Mouse (Mus musculus) adrenal gland, adult 18-20 months (tissue): ENCODE measurements around the gene Akap5. TPM values are rescaled to one million over a fixed set of nuclear protein-coding genes. Genes with fewer than 3 reads are reported as not detected.

ENCODE experiments used
- DNase-seq, 2 experiments: peaks; one replicate each; pipeline ENCODE4 v3.0.0; 2021 to 2022; ENCODE audit warnings: low spot score in 2 of 2
- total RNA-seq, 2 experiments: library from RNA; stranded (reverse); gene quantifications; 1 replicate in 1 of 2; 2 replicates in 1 of 2; pipeline ENCODE4 v1.2.3; 2021

Akap5 gene
- total RNA-seq, 2 experiments from 2014 or later: 0.33 to 0.54 TPM

DNA sequence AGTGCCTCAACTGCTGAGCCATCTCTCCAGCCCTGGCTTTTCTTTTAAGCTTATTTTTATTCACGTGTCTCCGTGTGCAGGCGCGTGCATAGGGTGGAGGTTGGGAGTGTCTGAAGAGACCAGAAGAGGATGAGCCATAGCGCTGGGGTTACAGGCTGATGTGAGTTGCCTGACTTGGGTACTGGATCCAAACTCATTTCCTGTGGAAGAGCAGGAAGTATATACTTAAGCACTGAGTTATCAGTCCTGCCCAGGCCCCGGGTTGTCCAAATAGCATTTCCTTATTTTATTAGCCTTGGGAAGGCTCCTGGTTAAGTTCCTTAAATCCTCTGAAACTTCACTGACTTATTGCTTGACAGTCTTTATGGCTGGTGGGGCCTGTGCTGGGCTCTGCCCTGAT, 14.7 kb upstream of the Akap5 start:
- no peak for DNase-seq

DNA sequence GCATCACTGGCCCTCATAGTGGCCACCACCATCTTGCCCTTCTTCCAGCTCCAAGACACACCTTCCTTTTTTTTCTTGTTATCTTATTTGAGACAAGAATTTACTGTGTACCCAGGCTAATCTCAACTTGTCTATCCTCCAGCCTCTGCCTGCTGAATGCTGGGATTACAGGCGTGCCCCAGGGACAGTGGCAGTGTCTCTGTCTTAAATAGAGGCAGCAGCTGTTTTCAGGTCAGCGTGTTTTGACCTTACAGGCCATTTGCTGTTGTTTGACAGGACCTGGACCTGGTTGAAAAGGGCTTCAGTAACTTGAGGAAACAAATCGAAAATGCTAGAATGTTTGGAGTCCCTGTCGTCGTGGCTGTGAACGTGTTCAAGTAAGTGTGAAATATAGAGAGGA, 14.1 kb upstream of the Akap5 start:
- no peak for DNase-seq

DNA sequence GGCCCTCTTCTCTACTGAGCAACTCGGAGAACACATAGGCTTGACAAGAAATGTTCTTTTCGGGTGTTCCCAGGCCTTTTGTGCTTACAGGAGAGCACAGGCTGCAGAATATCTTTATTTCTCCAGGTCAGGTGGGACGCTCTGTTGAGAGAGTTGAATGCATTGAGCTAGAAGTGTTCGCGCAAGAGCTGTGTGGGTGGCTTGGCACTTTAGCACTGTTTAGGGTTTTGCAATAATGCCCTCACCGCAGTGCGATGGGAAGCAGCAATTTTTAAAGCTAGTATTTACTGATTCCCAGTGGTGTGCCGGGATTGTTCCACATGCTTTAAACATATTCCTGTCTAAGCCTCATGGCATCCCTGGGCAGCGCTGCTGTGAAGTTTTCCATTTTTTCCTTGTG, 13.5 kb upstream of the Akap5 start:
- no peak for DNase-seq

DNA sequence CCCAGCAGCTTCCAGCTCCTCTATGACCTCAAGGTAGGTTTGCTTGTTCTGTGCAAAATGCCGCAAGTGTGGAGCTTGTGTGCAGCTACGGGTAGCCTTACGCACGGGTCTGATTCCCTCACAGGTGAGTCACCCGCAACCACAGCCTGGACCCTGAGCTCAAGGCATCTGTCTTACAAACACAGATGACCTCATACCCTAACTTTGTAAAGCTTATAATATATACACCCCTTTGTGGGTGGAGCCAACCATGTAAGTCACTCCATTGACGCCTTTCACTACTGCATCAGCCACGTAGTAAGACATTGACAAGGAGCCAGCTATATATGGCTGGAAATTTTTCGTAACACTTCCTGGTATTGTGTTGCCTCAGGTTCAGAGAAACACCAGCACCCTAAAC, 12.7 kb upstream of the Akap5 start:
- DNase-seq: no peak

DNA sequence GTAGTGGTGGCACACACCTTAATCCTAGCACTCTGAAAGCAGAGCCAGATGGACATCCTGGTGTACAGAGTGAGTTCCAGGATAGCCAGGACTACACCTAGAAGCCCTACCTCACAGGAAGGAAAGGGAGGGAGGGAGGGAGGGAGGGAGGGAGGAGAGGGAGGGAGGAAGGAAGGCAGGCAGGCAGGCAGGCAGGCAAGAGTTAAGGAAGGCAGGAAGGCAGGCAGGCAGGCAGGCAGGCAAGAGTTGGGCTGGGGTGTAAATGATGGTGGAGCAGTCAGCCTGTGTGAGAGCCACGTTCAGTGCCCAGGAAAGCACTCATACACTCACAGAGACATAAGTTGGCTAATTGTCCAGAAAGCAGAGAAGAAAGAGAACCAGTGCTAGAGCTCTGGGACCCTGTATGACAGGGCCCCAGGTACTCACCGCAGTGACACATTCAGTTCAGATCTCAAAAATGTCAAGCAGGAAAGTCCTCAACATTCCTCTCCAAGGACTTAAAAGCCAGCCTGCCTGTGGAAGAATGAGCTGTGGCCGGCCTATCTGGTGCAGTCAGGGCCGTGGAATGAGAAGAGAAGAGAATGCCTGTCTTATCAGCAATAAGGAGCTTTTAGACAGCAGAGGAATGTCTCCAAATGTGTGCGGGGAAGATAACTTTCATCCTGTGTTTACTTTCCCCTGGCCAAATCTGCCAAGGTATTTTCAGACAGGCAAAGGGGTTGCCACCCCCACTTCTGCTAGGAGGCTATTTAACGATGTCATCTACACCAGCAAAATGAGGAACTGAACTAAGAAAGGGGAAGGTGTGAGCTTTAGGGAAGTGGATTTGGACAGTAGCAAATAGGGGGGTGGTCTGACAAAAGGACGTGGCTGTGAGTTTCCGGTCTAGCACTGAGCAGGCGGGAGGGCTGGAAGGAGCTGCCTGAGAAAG, 6.1 kb upstream of the Akap5 start:
- no peak for DNase-seq

DNA sequence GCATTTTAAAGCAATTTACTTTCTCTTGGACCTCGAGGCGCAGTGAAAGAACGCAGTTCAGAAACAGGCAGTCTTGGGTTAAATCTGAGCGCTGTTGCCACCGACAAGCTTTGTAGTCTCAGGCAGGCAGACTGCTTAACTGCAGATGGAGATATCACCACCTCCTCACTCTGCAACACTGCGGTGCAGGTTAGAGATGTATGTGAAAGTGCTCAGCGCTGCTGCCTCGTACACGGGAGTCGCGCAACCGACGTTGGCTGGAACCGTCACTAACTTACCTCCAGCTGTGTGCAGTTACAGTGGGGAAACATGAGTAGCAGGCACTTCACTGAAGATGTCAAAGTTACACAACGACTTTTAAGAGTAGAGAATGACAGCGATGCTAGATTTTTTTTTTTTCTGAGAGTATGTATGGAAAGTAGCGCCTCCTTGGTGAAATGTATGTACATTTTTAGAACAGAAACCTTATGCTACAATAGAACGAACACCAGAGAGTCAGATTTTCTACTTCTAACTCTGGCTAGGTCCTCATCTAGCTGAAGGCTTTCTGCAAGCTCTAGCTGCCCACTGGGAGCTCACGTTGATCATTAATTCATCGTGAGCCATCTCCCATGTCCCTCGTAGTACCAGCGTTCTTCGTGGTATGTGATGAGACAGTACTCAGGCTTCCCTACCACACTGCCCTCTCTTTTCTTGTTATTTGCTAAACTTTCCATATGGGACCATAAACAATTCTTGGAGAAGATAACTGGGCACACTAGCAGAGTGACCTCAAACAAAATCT, 1.9 kb downstream of the Akap5 start:
- DNase-seq: no peak

DNA sequence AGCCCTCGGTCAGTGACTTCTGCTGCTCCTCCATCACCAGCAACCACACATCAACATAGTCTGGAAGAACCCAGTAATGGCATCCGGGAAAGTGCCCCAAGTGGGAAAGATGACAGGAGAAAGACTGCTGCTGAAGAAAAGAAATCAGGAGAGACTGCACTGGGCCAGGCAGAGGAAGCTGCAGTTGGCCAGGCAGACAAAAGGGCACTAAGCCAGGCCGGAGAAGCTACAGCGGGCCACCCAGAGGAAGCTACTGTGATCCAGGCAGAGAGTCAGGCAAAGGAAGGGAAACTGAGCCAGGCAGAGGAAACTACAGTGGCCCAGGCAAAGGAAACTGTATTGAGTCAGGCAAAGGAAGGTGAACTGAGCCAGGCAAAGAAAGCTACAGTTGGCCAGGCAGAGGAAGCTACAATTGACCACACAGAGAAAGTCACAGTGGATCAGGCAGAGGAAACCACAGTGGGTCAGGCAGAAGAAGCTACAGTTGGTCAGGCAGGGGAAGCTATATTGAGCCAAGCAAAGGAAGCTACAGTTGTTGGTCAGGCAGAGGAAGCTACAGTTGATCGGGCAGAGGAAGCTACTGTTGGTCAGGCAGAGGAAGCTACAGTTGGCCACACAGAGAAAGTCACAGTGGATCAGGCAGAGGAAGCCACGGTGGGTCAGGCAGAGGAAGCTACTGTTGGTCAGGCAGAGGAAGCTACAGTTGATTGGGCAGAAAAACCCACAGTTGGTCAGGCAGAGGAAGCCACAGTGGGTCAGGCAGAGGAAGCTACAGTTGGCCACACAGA, 4.1 kb downstream of the Akap5 start:
- no peak for DNase-seq

DNA sequence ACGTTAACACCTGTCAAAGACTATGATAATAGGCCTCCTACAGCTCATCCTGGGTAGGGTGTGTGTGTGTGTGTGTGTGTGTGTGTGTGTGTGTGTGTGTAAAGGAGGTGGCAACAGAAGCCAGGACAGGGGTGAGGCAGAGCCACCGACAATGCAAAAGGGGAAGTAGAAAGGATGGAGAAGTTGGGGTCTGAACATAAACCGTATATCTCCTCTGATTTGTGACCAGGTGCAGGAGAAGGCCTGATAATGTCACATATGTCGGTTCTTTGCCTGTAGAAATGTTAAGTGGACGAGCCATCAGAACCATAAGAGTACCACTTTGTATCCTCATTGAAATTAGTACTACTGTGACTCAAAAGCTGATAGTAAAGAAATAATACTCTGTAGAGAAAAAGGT, 9.0 kb downstream of the Akap5 start:
- DNase-seq: no peak

DNA sequence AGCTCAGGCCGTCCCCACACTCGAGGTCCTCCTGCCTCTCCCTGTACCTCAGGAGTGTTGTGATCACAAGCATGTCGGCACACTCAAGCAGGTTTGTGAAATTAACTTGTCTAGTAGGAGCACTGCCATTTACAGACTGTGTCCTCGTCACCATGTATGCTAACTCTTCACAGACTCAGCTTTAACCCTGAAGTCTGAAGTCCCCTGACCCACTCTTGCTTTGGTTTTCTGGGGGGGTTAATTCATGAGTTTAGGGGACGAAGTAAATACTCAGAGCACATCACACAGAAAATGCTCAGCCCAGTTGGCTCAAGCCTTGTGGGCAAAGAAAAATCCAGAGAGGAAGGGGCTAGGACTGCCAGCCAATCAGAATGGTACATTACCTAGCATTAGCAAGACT, 10.9 kb downstream of the Akap5 start:
- DNase-seq: no peak

DNA sequence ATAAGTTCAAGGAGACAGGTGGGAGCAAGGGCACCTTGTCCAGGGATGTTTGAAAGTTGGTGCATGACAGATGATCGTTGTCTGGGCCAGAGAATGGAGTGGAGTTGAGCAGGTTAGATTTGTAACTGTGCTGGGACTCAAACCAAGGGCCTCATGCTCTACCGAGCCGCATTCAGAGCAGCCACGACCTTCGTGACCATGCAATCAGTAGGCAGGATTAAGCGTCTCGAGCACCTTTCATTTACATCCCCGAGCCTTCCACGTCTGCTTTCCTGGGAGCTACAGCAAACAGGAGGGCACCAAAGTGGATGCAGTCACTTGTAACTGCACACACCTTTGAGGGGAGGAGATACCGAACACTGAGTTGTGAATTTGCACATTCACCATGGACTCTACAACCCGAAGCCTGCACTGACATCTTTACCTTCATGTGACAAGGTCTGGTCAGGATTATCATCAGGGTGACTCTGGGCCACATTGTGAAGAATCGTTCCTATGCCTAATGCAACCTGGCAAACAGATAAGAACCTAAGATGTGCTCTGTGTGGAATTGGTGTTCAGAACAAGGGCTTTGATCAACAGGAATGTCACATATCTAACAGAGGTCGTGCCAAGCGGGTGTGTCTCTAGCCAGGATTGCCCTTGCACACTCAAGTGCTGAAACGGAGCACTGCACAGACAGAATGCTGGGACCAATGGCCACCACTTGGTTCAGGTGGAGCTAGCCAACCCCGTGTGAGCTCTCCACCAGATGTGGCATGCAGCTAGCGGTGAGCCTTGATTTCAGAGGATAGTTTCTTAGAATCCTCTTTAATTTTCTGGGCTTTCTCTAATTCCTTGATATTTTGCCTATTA, 11.6 kb downstream of the Akap5 start:
- DNase-seq: no peak

DNA sequence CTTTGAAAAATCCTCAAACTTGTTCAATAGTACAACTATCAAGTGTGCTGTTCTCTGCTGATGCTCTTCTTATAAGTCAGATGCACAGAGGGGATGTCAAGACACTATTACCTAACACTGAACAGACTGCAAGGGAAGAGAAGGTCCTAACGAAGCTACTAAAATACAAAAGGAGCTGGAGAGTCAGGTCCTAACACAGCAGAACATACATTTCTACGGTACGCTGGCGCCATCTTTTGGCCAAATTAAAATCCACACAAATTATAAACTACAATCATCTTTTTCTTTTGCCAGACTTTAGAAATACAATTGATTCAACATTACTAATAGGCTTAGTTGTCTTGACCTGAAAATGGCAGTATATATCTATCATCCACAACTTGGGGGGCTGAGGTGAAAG, 16.4 kb downstream of the Akap5 start:
- peak; percentile 52 to 55 for DNase-seq

DNA sequence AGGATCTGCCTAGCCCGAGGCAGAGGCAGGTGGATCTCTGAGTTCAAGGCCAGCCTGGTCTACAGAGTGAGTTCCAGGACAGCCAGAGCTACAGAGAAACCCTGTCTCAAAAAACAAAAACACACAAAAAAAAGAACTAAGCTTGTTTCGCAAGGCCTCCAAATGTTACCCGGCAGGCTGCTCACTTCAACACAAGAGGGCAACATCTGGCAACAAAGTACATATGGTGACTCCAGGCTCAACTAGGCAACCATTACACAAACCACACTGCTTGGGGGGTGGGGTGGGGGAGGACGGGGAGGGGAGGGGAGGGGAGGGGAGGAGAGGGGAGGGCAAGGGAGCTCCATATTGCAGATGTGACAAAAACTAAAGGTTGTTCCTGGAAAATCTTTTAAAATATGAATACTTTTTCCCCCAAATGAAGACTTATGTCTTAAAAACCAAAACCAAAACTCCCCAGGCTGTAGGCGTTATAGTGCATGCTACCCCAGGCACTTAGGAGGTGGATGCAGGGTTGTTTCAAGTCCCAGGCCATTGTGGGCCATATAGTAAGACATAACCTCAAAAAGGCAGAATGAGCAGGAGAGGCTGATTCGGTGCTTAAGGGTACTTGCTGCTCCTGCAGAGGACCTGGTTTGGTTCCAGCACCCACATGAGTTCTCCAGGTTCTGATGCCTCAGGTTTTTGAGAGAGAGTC, 21.2 kb downstream of the Akap5 start:
- DNase-seq: no peak

DNA sequence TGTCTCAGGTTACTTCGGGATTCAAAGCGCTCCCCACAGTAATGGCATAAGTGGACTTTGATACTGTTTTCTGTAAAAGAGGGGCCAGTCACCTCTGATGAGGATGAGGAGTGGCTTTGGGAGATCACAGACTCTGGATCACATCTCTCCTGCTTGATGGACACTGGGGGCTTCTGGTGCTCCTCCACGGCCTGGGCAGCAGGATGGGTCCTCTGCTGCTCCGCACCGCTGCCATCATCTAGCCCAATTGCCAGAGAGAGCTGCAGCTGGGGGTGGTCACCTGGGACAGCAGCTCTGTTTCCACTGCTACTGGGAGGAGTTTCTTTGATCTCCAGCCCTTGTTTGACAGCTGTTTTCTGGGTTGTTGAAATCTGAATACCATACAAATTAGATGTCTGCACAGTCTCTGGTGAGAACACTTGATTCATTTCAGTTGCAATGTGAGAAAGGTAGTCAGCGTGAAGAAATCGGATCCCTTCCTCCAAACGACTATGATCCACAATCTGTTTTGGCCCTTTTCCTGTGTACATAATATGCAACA, 25.1 kb downstream of the Akap5 start:
- no peak for DNase-seq

DNA sequence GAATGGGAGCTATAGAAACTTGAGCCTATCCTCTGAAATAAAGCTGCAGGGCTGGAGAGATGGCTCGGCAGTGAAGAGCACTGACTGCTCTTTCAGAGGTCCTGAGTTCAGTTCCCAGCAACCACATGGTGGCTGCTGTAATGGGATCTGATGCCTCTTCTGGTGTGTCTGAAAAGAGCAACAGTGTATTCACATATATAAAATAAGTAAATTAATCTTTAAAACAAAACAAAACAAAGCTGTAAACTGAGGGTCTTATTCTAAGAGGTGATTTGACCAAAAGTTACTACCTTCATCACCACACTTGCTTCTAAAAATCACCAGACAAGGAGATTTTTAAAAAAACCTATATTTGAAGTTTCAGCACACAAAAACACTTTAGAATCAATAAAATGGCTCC, 36.2 kb downstream of the Akap5 start:
- DNase-seq: no peak

DNA sequence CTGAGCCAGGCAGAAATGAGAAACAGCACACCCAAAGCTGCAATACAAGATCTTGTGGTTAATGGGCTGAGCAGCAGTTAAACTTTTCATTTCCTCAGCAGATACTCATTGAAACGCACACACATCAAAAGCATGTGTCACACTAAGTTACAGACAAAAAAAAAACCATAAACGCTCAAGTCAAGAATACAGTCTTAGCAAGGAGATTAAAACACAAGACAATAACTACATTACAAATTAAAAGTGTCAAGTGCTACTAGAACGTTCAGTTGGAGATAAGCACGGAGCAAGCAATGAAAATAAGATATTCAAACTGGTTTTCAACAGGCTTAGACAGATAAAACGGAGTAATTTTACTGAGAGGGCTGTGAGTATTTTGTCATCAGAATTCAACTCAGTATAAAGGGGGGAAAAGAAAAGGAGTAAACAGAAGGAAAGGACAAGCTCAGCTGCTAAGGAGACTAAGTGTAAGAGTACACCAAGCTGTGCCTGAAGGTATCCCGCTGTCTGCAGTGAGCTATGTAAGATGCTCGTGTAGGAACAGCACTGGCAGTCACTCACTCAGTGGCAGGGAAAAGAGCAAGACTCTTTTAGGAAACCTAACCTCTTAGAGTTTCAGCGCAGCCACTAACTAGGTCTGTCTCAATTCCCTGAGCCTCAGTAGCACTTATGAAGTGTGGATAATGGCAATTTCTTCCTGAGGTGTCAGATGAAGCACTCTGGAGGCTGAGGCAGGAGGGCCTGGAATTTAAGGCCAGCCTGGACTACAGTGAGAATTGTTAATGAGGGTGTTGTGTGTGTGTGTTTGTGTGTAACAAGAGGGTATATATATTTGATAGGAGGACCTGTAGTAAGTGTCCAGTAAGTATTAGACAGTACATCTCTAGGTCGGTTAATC, 37.0 kb downstream of the Akap5 start:
- no peak for DNase-seq

DNA sequence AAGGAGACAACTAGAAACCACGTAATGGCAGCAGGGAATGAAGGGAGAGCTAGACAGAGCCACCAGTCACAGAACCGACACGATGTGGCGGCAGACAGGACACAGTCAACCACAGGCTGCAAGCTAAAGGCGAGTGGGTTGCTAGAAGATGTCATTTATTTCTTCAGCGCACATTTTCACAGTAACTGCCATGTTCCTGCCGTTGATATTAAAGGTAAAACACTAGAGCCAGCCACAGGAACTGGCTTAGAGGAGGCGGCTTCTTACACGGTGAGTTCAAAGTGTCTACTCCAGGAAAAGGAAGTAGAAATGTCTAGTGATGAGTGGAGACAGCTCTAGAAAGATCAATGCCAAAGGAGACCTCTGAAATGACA, 37.6 kb downstream of the Akap5 start:
- no peak for DNase-seq

DNA sequence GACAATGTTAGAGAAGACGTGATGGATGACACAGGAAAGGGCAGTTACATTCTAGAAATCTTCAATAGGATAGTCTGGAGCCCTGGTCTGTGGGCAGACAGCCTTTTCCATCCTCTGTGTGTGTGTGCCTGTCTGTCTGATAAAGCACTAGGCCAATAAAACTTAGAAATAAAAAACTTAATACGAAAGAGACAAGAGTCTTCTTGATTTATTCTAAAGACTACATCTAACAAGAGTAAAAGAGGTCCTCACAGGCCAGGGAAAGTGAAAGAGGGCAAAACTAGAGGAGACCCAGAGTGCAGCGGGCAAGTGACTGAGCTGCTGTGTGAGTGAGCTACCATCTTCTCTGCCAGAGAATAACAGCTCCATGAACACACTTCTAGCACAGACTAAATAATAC, 41.6 kb downstream of the Akap5 start:
- no peak for DNase-seq

DNA sequence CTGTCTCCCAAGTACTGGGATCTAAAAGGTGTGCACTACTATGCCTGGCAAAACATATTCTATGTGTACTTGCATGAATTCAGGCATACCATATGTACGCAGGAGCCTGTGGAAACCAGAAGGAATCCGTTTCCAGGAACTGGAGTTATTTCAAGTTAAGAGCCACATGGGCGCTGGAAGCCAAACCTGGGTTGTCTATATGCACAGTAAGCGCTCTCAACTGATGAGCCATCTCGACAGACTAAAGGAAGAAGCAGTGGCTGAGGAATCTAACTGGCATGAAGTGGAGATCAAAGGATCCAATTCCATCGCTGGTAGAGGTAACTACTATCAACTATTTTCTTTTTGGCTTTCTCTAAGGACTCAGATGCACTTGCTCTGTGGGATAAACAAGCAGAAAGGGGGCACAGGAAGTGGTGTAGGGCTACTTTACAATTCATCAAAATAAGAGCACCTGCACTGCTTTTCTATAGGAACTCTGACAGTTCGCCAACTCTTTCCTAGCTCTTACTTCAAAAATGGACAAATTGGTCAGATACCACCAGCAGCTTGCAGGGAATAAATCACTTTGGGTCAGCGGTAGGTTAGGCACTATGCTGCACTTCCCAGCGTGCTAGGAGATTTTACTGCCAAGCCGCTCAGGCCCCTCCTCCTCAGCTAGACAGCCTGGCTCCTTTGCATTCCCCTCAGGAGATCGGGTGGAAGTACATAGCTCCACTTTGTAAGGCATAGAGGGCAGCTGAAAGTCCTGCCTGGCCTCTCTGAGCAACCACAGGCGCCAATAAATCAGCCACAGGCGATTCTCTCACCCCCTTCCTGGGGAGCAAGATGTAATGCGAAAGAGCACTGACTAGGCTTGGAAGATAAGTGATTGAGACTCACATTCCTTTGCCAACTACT, 42.7 kb downstream of the Akap5 start:
- DNase-seq: no peak
